Mouse (Mus musculus) ES-Bruce4 (cell line): ENCODE data around the gene Gm17093.
"Not testable (repeated sequence)": the region's sequence is repeated elsewhere in the genome, so short reads cannot be mapped to it uniquely, and the experiment has no call there.

Experiments used
- CTCF ChIP-seq: IDR thresholded peaks from one replicate; pipeline ENCODE4 v1.8.1; 2011; ENCODE audit warnings: low read depth, low read length
- POLR2A ChIP-seq: IDR thresholded peaks from one replicate; pipeline ENCODE4 v1.8.1; 2011; ENCODE audit warnings: low read length; ENCODE audit not compliant: insufficient read depth

DNA sequence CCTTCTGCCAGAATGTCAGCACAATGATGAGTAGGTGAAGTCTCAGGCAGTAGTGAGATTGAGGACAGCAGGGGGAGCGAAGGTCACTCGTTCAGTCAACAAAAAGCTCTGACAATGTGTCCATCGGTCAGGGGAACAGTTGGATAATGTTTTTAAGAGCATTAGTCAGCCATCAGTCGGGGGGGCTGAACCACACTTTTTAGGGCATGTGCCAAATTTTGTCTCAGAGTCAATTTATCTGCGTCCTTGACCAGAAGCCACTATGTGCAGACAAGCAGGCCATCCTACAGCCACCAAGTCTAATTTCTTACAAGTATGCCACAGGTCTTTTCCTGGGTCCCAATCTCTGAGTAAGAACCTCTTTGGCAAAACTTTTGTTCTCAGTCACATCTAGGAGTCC is 29.9 kb downstream of the Gm17093 start:
- not testable (repeated sequence) for TF ChIP-seq POLR2A, CTCF
